Mouse (Mus musculus) neural tube, embryonic 12.5 days (tissue): ENCODE measurements around the gene Gypa. TPM values are rescaled to one million over a fixed set of nuclear protein-coding genes. Genes with fewer than 3 reads are reported as not detected.
A peak's percentile ranks its signal among the peaks of the same experiment; 100 is the strongest.

Experiments used
- ATAC-seq: fragments of 200-750 bp; cut with Nextera tagmentation; 2 replicates; pipeline ENCODE4 v1.8.0; 2017; ENCODE audit warnings: low read depth, mild to moderate bottlenecking, moderate TSS enrichment, moderate library complexity; ENCODE audit not compliant: low FRiP score
- H3K27ac ChIP-seq: fragments of 300-500 bp; sonication (generic); 2 replicates; pipeline ENCODE4 v1.5.1; 2016
- H3K27me3 ChIP-seq: fragments of 300-500 bp; sonication (generic); replicated peaks from 2 replicates; pipeline ENCODE4 v1.6.1; 2016; ENCODE audit warnings: mild to moderate bottlenecking
- H3K36me3 ChIP-seq: fragments of 300-500 bp; sonication (generic); 2 replicates; pipeline ENCODE4 v1.6.1; 2016; ENCODE audit warnings: mild to moderate bottlenecking
- H3K4me1 ChIP-seq: fragments of 300-500 bp; sonication (generic); 2 replicates; pipeline ENCODE4 v1.6.1; 2016
- H3K4me2 ChIP-seq: fragments of 300-500 bp; sonication (generic); replicated peaks from 2 replicates; pipeline ENCODE4 v1.6.1; 2016; ENCODE audit warnings: mild to moderate bottlenecking
- H3K4me3 ChIP-seq: fragments of 300-500 bp; sonication (generic); 2 replicates; pipeline ENCODE4 v1.5.1; 2016
- H3K9ac ChIP-seq: fragments of 300-500 bp; sonication (generic); 2 replicates; pipeline ENCODE4 v1.6.1; 2016; ENCODE audit warnings: mild to moderate bottlenecking
- H3K9me3 ChIP-seq: fragments of 300-500 bp; sonication (generic); 2 replicates; pipeline ENCODE4 v1.6.1; 2016; ENCODE audit warnings: mild to moderate bottlenecking
- WGBS: fragments of 180-500 bp; shearing (Covaris S2); methylation state at CpG from one replicate; pipeline ENCODE4 v1.1.7; 2016; 5-methylcytosine and 5-hydroxymethylcytosine counted together
- polyA plus RNA-seq: library from polyadenylated mRNA; unstranded; fragments of >200 nt; fragmentation: Nextera tagmentation; extraction: Ambion mirVana; gene quantifications from 2 replicates; pipeline ENCODE4 v1.2.1, GENCODE M21; 2016

The Gypa gene
- polyA plus RNA-seq, result 4.5 and 4.6 TPM in 2 replicates

DNA sequence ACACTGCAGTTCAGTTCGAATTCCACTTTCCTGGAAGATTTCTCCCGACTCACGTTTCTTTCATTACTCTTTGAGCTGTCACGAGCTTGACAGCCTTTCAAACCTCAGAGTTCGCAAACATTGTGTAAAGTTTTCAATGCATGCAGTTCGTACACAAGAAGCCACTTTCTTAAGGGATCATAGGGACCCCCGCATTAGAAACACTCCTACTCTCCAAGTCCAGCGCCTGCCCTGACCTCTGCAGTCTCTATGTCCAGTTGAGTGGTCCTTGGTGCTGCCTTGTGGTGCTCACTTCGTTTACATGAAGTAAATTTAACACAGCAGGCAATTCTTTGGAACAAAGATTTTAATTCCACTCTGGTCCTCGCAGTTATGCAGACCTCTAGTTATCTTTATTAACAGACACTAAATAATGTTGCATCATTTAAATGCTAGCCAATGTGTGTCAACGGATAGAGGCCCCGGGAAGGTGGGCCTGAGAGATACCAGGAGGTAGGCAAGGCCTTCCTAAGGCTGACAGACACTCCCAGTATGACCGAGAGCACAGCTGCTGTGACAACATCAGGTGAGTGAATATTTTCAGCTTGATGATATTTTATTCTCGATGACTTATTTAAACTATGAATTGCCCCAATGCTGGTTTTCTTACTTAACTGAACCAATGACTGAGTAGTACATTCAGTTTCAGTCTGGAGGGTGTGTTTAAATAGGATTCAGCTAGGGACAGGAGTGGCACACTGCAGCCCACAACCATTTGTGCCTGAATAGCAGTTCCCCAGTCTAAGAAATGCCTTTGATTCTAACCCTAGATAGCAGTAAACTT, at the start of gene Gypa:
Gene Gypa (plus strand): TSS at position 259 of the 823 bp plus-strand sequence.
- WGBS, result 32% methylated on average over 14 of the region's 14 CpGs
- no peaks in the 10 kb centered on the region for H3K36me3 ChIP-seq
- peak within 1 kb of the TSS; percentile 43 for H3K4me3 ChIP-seq
- peak; percentile 61; the same call in 1 of the 2 replicates for ATAC-seq
- peak within 1 kb of the TSS; percentile 70 for H3K4me2 ChIP-seq
- no peaks in the 10 kb centered on the region for H3K27me3 ChIP-seq
- H3K4me1 ChIP-seq, result no peaks in the 10 kb centered on the region
- H3K27ac ChIP-seq, result no peak within 1 kb of the TSS
- H3K9ac ChIP-seq, result peak within 1 kb of the TSS; percentile 46; the same call in 1 of the 2 replicates
- no peaks in the 10 kb centered on the region for H3K9me3 ChIP-seq

DNA sequence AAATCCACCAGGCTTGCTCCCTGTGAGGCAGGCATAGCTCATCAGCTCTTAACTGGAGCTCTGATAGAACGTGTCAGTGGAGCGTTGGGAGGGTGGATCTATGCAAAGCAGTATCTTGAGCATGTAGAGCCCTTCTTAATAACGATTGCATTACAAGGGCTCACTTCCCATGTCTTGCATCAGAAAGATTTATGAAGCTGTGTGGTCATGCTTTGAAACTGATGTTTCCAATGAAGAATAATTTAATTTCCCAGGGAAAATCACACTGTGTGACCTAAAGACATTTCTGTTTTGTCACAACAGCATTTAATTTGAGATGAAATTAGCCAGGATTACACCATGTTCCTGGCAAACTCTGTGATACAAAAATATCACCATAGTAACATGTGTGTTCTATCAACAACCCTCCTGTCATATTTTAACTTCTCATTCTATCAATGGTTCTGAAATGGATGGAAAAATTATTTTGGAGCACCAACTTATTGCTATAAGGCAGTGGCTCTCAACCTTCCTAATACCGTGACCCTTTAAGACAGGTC, 49.0 kb upstream of the Gypa start:
- no peak for ATAC-seq
- H3K27ac ChIP-seq, result no peak overlapping the region
- no peaks in the 10 kb centered on the region for H3K36me3 ChIP-seq
- 78% methylated on average over 4 of the region's 4 CpGs for WGBS
- no peaks in the 10 kb centered on the region for H3K27me3 ChIP-seq
- no peak overlapping the region for H3K4me2 ChIP-seq
- no peak overlapping the region for H3K4me3 ChIP-seq
- no peak overlapping the region for H3K9ac ChIP-seq
- no peaks in the 10 kb centered on the region for H3K4me1 ChIP-seq
- no peaks in the 10 kb centered on the region for H3K9me3 ChIP-seq

DNA sequence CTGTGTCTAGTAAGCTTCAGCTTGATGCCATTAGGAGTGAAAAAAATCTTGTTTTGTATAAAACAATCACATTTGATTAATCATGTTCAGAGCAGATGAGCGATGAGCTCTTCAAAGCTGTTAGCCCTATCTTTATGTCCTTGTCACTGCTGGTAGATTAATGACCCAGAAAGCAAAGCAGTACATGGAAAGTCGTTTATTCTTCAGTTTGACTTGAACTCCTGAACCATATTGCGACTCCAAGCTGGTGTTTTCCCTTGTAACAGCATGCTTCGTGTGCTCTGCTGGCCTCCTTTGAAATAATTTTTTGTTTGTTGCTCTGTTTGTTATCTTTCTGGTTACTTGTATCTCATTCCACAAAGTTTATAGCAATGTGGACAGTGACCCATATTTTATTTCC, 46.4 kb upstream of the Gypa start:
- Histone ChIP-seq H3K36me3 (no peaks in the 10 kb centered on the region), H3K4me1 (no peaks in the 10 kb centered on the region), H3K27ac (no peak overlapping the region), H3K9me3 (no peaks in the 10 kb centered on the region), H3K4me3 (no peak overlapping the region), H3K9ac (no peak overlapping the region), H3K4me2 (no peak overlapping the region), H3K27me3 (no peaks in the 10 kb centered on the region)
- WGBS, result 57% methylated on average over 4 of the region's 4 CpGs
- ATAC-seq, result no peak

DNA sequence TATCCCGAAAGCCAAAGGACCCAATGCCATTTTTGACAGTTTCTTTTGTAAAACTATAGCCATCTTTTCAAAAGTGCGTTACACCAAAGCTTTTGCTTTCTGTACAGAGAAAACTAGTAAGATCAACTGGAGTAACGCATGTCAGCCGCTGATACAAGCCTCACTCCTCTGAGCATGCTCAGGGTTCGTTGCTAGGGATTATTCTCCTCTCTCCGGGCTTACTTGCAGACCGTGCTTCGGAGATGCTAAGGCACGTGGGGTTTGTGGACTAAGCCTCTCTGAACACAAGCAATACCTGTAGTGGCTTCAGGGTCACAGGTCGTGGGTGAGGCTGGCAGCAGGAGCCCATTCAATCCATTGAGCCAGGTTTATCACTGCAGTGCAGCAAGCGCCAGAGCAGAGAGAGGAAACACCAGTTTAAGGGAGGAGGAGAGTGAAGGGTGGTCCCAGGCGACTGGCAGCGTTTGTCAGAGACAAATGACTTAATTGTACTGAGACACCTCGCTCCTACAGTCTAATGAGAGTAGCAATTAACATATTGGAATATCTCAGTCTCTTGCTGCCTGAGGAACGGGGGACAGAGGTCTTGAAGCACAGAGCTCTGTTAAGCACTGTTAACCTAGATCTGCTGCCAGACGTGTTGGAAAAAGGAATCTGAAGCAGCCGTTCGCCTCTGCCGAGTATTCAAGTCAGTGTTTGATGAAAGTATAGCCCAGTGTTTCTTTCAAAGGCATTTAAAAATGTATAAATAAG, 41.5 kb upstream of the Gypa start:
- no peak overlapping the region for H3K9ac ChIP-seq
- H3K27me3 ChIP-seq, result no peaks in the 10 kb centered on the region
- H3K4me1 ChIP-seq, result no peaks in the 10 kb centered on the region
- H3K27ac ChIP-seq, result no peak overlapping the region
- ATAC-seq, result no peak
- 50% methylated on average over 19 of the region's 19 CpGs for WGBS
- no peaks in the 10 kb centered on the region for H3K36me3 ChIP-seq
- H3K9me3 ChIP-seq, result no peaks in the 10 kb centered on the region
- H3K4me2 ChIP-seq, result no peak overlapping the region
- no peak overlapping the region for H3K4me3 ChIP-seq

DNA sequence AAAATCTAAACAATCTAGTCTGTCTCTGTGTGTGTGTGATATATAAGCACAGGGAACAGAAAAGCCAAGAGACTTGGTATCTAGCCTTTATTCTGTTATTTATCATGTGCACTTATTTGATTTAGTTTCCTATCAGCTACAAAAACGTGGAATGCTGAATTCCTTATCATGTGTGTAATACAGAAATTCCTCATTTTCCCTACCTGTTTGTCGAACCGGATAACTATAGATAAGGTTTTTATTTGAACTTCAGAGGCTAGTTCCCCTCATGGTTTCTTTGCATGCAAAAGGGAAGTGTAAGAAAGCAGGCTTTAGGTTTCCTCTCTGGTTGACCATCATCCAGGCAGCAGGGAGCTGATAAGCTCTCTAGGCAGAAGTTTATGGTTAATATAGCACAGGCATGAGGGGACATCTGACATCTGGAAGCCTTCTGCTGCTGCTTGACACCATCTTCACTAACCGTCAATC, 30.1 kb upstream of the Gypa start:
- H3K9ac ChIP-seq, result no peak overlapping the region
- no peaks in the 10 kb centered on the region for H3K9me3 ChIP-seq
- no peak for ATAC-seq
- no peaks in the 10 kb centered on the region for H3K36me3 ChIP-seq
- no peaks in the 10 kb centered on the region for H3K4me1 ChIP-seq
- no peak overlapping the region for H3K27ac ChIP-seq
- 82% methylated on average over 4 of the region's 4 CpGs for WGBS
- no peaks in the 10 kb centered on the region for H3K27me3 ChIP-seq
- H3K4me3 ChIP-seq, result no peak overlapping the region
- no peak overlapping the region for H3K4me2 ChIP-seq

DNA sequence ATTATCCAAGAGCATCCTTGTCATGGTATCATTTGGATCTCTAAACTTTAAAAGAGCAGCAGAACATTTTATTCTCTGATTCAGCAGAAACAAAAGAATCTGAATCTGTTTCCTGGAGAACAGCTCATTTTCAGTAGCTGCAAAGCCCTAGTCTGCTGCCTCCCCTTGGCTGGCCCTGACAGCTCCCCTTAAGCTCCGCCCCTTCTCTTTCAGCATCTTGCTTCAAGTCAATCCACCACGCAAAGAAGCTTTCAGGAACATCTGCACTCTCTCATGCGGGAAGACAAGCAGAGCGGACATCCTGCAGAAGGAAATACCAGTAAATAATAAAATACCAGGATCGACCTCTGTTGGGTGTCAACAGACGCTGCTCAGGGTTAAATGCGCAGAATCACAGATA, 18.6 kb upstream of the Gypa start:
- ATAC-seq, result no peak
- H3K4me3 ChIP-seq, result no peak overlapping the region
- WGBS, result 45% methylated on average over 7 of the region's 7 CpGs
- H3K27ac ChIP-seq, result no peak overlapping the region
- H3K4me2 ChIP-seq, result no peak overlapping the region
- no peaks in the 10 kb centered on the region for H3K4me1 ChIP-seq
- no peaks in the 10 kb centered on the region for H3K36me3 ChIP-seq
- H3K27me3 ChIP-seq, result no peaks in the 10 kb centered on the region
- no peak overlapping the region for H3K9ac ChIP-seq
- no peaks in the 10 kb centered on the region for H3K9me3 ChIP-seq

DNA sequence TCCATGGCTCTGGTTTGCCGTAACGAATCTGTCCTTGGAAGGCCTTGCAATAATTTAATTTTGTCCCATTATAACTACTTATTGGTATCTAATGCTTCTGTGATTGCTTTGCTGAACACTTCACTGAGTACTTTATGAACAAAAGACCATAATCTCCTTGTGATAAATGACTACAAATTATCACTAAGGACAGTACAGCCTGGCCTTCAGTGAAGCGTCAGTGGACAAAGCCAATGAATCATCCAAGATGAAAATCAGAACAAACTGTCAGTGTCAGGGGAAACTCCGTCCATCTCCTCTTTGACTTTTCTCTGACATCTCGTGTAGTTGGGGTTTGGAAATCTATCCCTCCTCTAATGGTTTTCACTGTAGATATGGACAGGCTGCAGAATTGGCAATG, 15.4 kb upstream of the Gypa start:
- Histone ChIP-seq H3K27me3 (no peaks in the 10 kb centered on the region), H3K27ac (no peak overlapping the region), H3K4me1 (no peaks in the 10 kb centered on the region), H3K4me2 (no peak overlapping the region), H3K9me3 (no peaks in the 10 kb centered on the region), H3K9ac (no peak overlapping the region), H3K36me3 (no peaks in the 10 kb centered on the region), H3K4me3 (no peak overlapping the region)
- WGBS, result 81% methylated on average over 5 of the region's 5 CpGs
- ATAC-seq, result no peak

DNA sequence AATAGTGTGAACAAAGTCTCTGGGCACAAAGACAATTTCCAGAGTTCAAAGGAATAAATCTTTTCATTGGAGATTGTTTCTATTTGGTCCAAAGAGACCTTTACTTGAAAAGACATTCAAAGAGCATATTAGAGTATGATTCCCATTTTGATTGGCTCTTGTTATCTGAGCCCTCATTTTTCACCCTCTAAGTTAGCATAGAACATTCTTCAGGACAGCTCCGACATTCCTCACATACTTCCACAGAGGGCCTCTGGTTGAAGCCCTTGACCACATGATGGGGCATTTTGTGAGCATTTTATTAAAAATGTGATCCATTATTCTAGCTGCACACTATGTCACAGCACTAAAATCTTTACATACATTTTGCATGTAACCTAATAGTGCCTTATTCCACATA, 14.5 kb upstream of the Gypa start:
- no peak for ATAC-seq
- Histone ChIP-seq H3K9ac (no peak overlapping the region), H3K27me3 (no peaks in the 10 kb centered on the region), H3K4me1 (no peaks in the 10 kb centered on the region), H3K27ac (no peak overlapping the region), H3K9me3 (no peaks in the 10 kb centered on the region), H3K36me3 (no peaks in the 10 kb centered on the region), H3K4me2 (no peak overlapping the region), H3K4me3 (no peak overlapping the region)
- 67% methylated on average over 1 of the region's 1 CpGs for WGBS

DNA sequence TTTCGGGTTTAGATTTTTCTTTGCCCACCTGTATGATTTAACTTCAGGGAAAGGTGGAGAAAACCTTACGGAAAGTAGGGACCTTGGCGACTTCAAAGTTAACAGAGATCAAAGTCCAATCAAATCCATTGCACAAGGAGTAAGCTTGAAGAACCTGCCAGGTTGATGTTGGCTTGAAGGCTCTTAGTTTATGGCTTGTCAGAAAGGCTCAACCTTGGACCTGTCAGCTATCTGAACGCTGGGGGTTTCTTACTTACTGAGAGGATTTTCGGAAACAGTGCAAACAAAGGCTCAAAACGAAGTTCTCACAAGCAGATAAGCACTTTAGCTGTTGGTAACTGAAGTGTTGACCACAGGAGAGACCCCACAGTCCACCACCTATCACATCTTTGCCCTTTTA, 11.4 kb upstream of the Gypa start:
- no peak overlapping the region for H3K4me3 ChIP-seq
- H3K9me3 ChIP-seq, result no peaks in the 10 kb centered on the region
- ATAC-seq, result no peak
- no peak overlapping the region for H3K9ac ChIP-seq
- H3K4me1 ChIP-seq, result no peaks in the 10 kb centered on the region
- no peak overlapping the region for H3K4me2 ChIP-seq
- WGBS, result 81% methylated on average over 6 of the region's 6 CpGs
- no peak overlapping the region for H3K27ac ChIP-seq
- H3K36me3 ChIP-seq, result no peaks in the 10 kb centered on the region
- no peaks in the 10 kb centered on the region for H3K27me3 ChIP-seq

DNA sequence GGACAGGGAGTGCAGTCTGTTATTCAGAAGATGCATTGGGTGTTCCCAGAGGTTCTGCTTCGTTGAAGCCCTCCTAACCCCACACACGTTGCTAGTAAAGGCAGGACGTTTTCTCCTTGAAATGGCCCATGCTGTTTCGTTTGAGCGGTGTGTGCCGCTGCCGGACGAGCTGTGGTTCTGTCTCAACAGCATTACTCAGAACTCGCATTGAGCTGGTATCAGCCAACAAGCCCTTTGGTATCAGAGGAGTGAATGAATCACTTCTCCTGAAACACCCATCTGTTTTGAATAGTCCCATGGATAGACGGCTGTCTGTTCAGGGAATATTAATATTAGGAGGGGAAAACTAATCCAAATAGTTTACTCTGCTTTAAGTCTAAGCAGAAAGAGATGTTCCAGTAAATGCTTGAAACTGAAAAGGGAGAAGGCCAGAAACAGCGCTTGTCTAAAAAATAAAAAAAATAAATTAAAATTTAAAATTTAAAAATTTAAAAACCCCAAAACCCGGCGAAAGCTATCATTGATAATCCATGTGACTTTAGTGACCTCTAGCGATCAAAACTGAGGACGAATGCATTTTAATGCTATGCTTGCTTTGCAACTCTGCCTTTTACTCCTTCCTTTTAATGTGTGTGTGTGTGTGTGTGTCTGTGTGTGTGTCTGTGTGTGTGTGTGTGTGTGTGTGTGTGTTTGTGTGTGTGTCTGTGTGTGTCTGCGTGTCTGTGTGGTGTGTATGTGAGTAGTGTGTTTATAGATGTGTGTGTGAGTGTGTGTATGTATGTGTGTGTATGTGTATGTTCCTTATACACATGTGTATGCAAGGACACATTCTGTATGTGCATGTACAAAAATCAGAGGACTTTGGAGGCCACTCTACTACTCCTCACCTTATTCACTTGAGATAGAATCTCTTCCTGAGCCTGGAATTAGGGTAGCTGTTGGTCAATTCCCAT, 10.5 kb upstream of the Gypa start:
- no peaks in the 10 kb centered on the region for H3K9me3 ChIP-seq
- H3K27me3 ChIP-seq, result no peaks in the 10 kb centered on the region
- 41% methylated on average over 16 of the region's 16 CpGs for WGBS
- no peaks in the 10 kb centered on the region for H3K4me1 ChIP-seq
- ATAC-seq, result no peak; the same call in 1 of the 2 replicates
- 0 out of 2 replicates have a peak overlapping the region, but pooled peaks have one; percentile 7 for H3K4me2 ChIP-seq
- H3K27ac ChIP-seq, result no peak overlapping the region
- H3K36me3 ChIP-seq, result no peaks in the 10 kb centered on the region
- H3K4me3 ChIP-seq, result no peak overlapping the region
- no peak overlapping the region for H3K9ac ChIP-seq

DNA sequence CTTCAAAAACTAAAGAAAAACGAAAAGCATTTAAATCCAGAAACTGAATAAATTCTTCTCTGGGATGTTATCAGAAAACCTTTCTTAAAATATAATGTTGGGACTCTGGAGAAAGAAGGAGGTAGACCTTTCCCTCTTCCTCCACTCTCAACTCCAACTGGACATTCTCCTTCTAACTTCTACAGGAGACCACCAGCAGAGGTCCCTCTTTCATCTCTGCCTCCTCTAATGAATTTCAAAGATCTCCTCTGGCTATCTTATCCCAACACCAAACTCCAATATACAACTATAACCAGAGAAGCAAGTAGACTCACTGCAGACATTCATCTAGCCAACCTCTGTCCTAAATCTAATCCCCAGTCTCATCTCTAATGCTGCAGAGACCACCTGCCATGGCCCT, 2.0 kb upstream of the Gypa start:
- Histone ChIP-seq H3K4me1 (no peaks in the 10 kb centered on the region), H3K36me3 (no peaks in the 10 kb centered on the region), H3K4me3 (no peak overlapping the region), H3K27me3 (no peaks in the 10 kb centered on the region), H3K27ac (no peak overlapping the region), H3K9ac (no peak overlapping the region), H3K4me2 (no peak overlapping the region), H3K9me3 (no peaks in the 10 kb centered on the region)
- ATAC-seq, result no peak
- WGBS, result 59% methylated on average over 1 of the region's 1 CpGs
